8 mouse cellular contexts compared by ENCODE assay signal in the genomic region with DNA sequence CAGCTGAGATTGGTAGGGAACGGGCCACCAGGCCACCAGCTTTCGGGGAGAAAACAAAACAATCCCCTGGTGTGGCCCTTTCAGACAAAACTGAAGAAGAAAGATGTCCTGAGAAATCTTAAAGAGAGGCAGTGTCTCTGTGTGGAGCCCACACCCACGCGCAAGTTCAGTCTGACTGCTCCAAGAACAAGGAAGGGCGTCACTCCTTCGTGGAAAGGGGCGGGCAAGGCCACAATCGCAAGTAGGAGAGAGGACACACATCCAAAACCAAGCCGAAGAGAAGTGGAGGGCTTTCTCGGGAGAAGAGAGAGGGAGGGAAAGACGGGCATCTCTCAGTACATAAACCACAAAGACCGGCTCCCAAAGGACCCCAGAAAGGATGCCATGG. TPM values are rescaled to one million over a fixed set of nuclear protein-coding genes. Genes with fewer than 3 reads are reported as not detected.
A peak's percentile ranks its signal among the peaks of the same experiment; 100 is the strongest.
DNase-seq lines count a peak whose midpoint lies in the region; ATAC-seq and TF ChIP-seq lines count a peak whose summit lies in the region.

No protein-coding gene starts in this region.

- H3K27me3 ChIP-seq in hindbrain, embryonic 12.5 days = peaks cover 47% of the 10 kb centered on the region

- H3K4me1 ChIP-seq in embryonic fibroblast, embryonic 13.5 days (ENCODE audit: control insufficient read depth, insufficient read depth, low read length) = peaks cover 18% of the 10 kb centered on the region
- peaks cover 51% of the 10 kb centered on the region for H3K4me1 ChIP-seq in hindbrain, embryonic 12.5 days

- peak overlapping the region; percentile 69 for H3K4me3 ChIP-seq in layer of hippocampus, adult 2 months
- no peak overlapping the region for H3K4me3 ChIP-seq in embryonic fibroblast, embryonic 13.5 days (ENCODE audit: insufficient read depth, low read length)
- H3K4me3 ChIP-seq in hindbrain, embryonic 12.5 days = peak overlapping the region; percentile 52

- peak overlapping the region; percentile 78; the same call in 1 of the 2 replicates for H3K9ac ChIP-seq in hindbrain, embryonic 12.5 days

- peak overlapping the region; percentile 100 for H3K27ac ChIP-seq in layer of hippocampus, adult 2 months
- H3K27ac ChIP-seq in embryonic fibroblast, embryonic 13.5 days (ENCODE audit: insufficient read depth, low read length) = peak overlapping the region; percentile 99
- H3K27ac ChIP-seq in hindbrain, embryonic 12.5 days = no peak overlapping the region

- H3K36me3 ChIP-seq in hindbrain, embryonic 12.5 days = no peaks in the 10 kb centered on the region

- peak; percentile 84 for TF ChIP-seq POLR2A in embryonic fibroblast, embryonic 13.5 days (IDR thresholded peaks at IDR 0.05; ENCODE audit: low read depth, low read length)

- H3K9me3 ChIP-seq in hindbrain, embryonic 12.5 days (replicated peaks) = no peaks in the 10 kb centered on the region

- no peak for TF ChIP-seq CTCF in layer of hippocampus, adult 2 months (conservative IDR thresholded peaks at IDR 0.05)
- no peak for TF ChIP-seq CTCF in embryonic fibroblast, embryonic 13.5 days (IDR thresholded peaks at IDR 0.05; ENCODE audit: borderline replicate concordance, insufficient read depth, low read length)

- no peak; the same call in 1 of the 2 replicates for ATAC-seq in hindbrain, embryonic 12.5 days (ENCODE audit: low FRiP score)

- DNase-seq in layer of hippocampus, adult 2 months (ENCODE audit: low spot score in 2 of 2) = no peak
- no peak for DNase-seq in layer of hippocampus, adult 18-20 months (ENCODE audit: low spot score in 2 of 2)
- DNase-seq in lung, postnatal 14 days = peak; percentile 67
- DNase-seq in testis, postnatal 10 days (ENCODE audit: low spot score) = peak; percentile 65
- DNase-seq in thymus, postnatal 36 days = no peak
- DNase-seq in thymus, postnatal 4 days = no peak

- 17% methylated on average over 12 of the region's 12 CpGs for WGBS in hindbrain, embryonic 12.5 days

- H3K4me2 ChIP-seq in hindbrain, embryonic 12.5 days (replicated peaks) = peak overlapping the region; percentile 97

RNA-seq across cellular contexts. Expression of gene Atp23, which starts 27.7 kb away (rescaled TPM):
- 1 to 10 TPM; 9.0 to 10.0 TPM for total RNA-seq in layer of hippocampus, adult 2 months (2021)
- 1 to 10 TPM; 7.4 to 8.9 TPM for total RNA-seq in layer of hippocampus, adult 18-20 months (2021)
- polyA plus RNA-seq in embryonic fibroblast, embryonic 13.5 days (2011; ENCODE audit: insufficient read length, low read depth, missing spikeins) = 4.7 and 5.2 TPM in 2 replicates
- 14.8 and 15.0 TPM in 2 replicates for polyA plus RNA-seq in hindbrain, embryonic 12.5 days (2016; fragmentation: Nextera tagmentation; extraction: Ambion mirVana)

RNA-seq across cellular contexts. Expression of gene Ctdsp2, which starts 49.7 kb away (rescaled TPM):
- total RNA-seq in layer of hippocampus, adult 2 months (2021) = 100 to 1,000 TPM; 106 to 116 TPM
- 100 to 1,000 TPM; 108 to 115 TPM for total RNA-seq in layer of hippocampus, adult 18-20 months (2021)
- polyA plus RNA-seq in embryonic fibroblast, embryonic 13.5 days (2011; ENCODE audit: insufficient read length, low read depth, missing spikeins) = 152 and 208 TPM in 2 replicates
- 50.5 and 51.1 TPM in 2 replicates for polyA plus RNA-seq in hindbrain, embryonic 12.5 days (2016; fragmentation: Nextera tagmentation; extraction: Ambion mirVana)

Comparison
In these comparisons a context has a peak if more than half of its experiments do, and no peak if none do; other contexts are left out.
1. DNase-seq: peak in lung, postnatal 14 days (single experiment) and testis, postnatal 10 days (single experiment); none in layer of hippocampus, adult 2 months (0 of 2), layer of hippocampus, adult 18-20 months (0 of 2), thymus, postnatal 36 days (0 of 2) and thymus, postnatal 4 days (single experiment).